Mouse (Mus musculus): Measurements from ENCODE around the gene Clec4a3.
A peak's percentile ranks its signal among the peaks of the same experiment; 100 is the strongest.
"Not testable (repeated sequence)": the region's sequence is repeated elsewhere in the genome, so short reads cannot be mapped to it uniquely, and the experiment has no call there.

Gene Clec4a3

DNA sequence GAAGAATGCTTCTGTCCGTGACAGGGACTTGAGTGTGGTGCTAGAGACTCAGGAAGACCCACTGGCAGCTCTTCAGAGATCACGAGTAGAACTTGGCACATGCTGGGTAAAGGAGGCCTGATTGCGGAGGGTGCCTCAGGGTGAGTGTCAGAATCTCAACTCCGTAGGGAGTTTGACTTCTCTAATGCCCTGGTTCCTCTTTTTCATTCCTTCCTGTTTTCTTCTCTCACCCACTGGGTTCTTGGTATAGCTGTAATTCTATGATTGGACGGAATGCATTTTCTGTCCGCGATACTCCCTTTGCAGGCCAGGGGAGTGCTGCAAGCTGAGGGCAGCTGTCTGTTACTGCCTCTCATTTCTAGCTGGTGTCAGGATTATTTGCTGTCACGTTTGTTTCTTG lies at the start of gene Clec4a3:
TSS of gene Clec4a3 (plus strand) at position 115 of the 400 bp plus-strand sequence.
- DNase-seq (ENCODE audit: low read depth, low spot score), result peak; percentile 60
- H3K36me3 ChIP-seq (ENCODE audit: control insufficient read depth, insufficient read depth, low read length, poor library complexity, severe bottlenecking), result no peaks in the 10 kb centered on the region
- H3K27me3 ChIP-seq (ENCODE audit: control insufficient read depth, insufficient read depth, low read length, poor library complexity, severe bottlenecking), result no peaks in the 10 kb centered on the region

DNA sequence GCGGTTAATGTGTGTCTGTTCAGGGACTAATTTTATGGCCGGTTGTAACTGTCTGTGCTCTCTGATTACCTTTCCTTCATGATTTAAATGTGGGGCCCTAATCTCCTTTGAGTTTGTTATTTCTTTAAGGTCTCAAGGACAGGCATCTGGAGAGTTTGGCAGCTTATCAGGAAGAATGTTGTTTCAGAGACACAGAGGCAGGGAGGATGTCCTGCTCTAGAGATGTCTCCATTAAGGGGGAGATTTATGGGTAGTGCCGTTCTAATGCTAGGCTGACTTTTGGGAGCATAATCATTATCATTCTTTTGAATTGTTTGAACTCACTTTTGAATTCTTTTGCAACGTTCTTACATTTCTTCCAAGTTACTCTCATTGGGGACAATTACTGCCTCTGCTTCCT lies 32.4 kb upstream of the Clec4a3 start:
- H3K27me3 ChIP-seq (ENCODE audit: control insufficient read depth, insufficient read depth, low read length, poor library complexity, severe bottlenecking), result no peaks in the 10 kb centered on the region
- no peaks in the 10 kb centered on the region for H3K36me3 ChIP-seq (ENCODE audit: control insufficient read depth, insufficient read depth, low read length, poor library complexity, severe bottlenecking)
- DNase-seq (ENCODE audit: low read depth, low spot score), result no peak

DNA sequence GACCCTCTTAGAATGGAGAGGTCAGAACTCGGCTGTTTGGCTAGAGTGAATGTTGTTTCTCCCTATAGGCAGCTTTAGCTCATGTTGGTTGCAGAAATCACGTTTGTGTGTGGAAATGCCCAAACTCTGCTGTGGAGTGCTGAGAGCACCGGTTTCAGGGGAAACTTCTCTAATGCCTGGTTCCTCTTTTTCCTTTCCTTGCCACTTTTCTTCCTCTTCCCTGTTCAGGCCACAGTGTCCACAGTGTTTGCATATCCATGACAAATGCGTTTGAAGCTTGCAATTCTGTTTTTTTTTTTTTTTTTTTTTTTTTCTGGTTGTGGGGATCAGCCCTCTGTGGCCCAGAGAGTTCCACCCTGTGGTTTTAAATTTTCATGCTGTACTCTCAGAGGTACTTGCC lies 30.9 kb upstream of the Clec4a3 start, which contains the start of gene Clec4a1:
TSS of gene Clec4a1 (plus strand) at position 398 of the 400 bp plus-strand sequence.
- Histone ChIP-seq H3K27me3 (ENCODE audit: control insufficient read depth, insufficient read depth, low read length, poor library complexity, severe bottlenecking) (no peaks in the 10 kb centered on the region), H3K36me3 (ENCODE audit: control insufficient read depth, insufficient read depth, low read length, poor library complexity, severe bottlenecking) (no peaks in the 10 kb centered on the region)
- peak; percentile 25 for DNase-seq (ENCODE audit: low read depth, low spot score)

DNA sequence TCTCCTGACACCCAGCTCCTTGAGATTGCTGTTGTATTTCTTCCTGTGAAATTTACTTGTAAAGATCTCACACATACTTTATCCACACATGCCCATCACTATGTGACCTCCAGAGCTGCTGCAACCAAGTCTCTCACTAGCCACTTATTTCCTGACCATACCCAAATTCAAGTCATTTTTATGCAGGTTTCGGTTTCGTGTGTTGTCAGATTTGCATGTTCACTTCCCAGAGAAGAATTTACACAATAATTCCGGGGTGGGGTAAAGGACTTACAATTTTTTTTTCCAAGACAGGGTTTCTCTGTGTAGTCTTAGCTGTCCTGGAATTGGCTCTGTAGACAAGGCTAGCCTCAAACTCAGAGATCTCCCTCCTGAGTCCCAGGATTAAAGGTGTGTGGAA lies 17.5 kb upstream of the Clec4a3 start:
- Histone ChIP-seq H3K27me3 (ENCODE audit: control insufficient read depth, insufficient read depth, low read length, poor library complexity, severe bottlenecking) (no peaks in the 10 kb centered on the region), H3K36me3 (ENCODE audit: control insufficient read depth, insufficient read depth, low read length, poor library complexity, severe bottlenecking) (no peaks in the 10 kb centered on the region)
- DNase-seq (ENCODE audit: low read depth, low spot score), result peak; percentile 15

DNA sequence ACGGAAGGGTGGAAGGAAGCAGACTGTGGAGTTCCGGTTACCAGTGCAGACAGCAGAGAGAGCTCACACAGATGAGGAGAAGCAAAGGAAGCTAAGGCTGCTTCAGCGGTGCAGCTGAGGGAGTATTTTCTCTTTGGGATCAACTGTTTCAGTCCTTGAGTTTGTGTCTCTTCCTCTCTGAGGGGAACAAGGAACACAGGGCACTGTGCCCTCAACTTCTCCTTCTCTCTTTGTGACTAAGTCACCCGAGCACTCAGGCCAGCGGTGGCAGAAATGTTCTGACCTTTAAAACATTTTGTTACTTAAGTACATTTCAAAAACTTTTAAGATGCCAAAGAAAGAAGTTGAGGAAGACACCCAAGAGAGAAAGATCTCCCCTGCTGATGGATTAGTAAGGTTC lies 12.7 kb upstream of the Clec4a3 start:
- DNase-seq (ENCODE audit: low read depth, low spot score), result no peak
- H3K27me3 ChIP-seq (ENCODE audit: control insufficient read depth, insufficient read depth, low read length, poor library complexity, severe bottlenecking), result no peaks in the 10 kb centered on the region; the same call in 1 of the 2 replicates
- H3K36me3 ChIP-seq (ENCODE audit: control insufficient read depth, insufficient read depth, low read length, poor library complexity, severe bottlenecking), result no peaks in the 10 kb centered on the region

DNA sequence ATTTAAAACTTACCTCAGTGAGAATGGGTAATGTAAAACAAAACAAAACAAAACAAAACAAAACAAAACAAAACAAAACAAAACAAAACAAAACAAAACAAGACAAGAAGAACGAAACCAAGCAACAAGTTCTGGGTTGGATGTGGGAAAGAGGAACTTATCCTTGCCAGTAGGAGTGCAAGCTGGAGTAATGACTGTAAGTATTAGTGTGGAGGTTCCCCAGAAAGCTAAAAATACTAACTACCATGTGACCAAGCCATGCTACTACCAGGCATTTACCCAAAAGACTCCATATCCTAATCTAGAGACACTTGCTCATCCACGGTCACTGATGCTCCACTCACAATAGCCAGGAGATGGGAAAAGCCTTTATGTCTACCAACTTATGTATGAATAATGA lies 5.6 kb upstream of the Clec4a3 start:
- Histone ChIP-seq H3K36me3 (ENCODE audit: control insufficient read depth, insufficient read depth, low read length, poor library complexity, severe bottlenecking) (no peaks in the 10 kb centered on the region), H3K27me3 (ENCODE audit: control insufficient read depth, insufficient read depth, low read length, poor library complexity, severe bottlenecking) (no peaks in the 10 kb centered on the region; the same call in 1 of the 2 replicates)
- no peak for DNase-seq (ENCODE audit: low read depth, low spot score)

DNA sequence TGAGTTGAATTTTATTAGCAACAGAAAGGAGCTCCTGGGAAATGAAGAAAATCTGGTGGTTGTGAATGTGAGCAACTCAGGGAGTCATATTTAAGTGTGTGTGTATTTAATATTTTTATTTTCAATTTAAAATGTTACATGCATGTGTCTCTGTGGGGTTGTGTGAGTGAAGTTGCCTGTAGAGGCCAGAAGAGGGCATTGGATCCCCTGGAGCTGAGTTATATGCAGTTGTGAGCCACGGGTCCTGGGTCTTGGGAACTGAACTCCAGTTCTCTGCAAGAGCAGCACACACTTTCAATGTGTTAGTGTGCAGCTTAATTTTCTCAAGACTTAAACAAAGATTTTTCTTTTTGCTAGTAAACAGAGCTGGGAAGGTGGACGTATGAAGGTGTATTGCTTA lies 12.2 kb downstream of the Clec4a3 start:
- Histone ChIP-seq H3K27me3 (ENCODE audit: control insufficient read depth, insufficient read depth, low read length, poor library complexity, severe bottlenecking) (no peaks in the 10 kb centered on the region), H3K36me3 (ENCODE audit: control insufficient read depth, insufficient read depth, low read length, poor library complexity, severe bottlenecking) (no peaks in the 10 kb centered on the region)
- no peak for DNase-seq (ENCODE audit: low read depth, low spot score)

DNA sequence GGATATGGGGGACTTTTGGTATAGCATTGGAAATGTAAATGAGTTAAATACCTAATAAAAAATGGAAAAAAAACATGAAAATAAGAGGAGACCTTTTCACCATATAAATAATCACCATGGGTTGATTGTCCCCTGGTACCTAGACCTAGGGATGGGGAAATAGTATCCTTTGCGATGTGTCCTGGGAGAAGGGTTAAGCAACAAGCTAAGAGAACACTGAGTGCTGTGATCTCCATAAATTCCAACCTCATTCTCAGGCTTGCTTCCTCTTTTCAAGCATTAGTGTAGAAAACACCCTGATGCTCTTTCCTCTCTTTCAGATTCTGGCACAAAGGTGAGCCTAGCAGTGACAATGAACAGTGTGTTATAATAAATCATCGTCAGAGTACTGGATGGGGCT lies 16.7 kb downstream of the Clec4a3 start:
- no peaks in the 10 kb centered on the region for H3K27me3 ChIP-seq (ENCODE audit: control insufficient read depth, insufficient read depth, low read length, poor library complexity, severe bottlenecking)
- no peak for DNase-seq (ENCODE audit: low read depth, low spot score)
- no peaks in the 10 kb centered on the region for H3K36me3 ChIP-seq (ENCODE audit: control insufficient read depth, insufficient read depth, low read length, poor library complexity, severe bottlenecking)

DNA sequence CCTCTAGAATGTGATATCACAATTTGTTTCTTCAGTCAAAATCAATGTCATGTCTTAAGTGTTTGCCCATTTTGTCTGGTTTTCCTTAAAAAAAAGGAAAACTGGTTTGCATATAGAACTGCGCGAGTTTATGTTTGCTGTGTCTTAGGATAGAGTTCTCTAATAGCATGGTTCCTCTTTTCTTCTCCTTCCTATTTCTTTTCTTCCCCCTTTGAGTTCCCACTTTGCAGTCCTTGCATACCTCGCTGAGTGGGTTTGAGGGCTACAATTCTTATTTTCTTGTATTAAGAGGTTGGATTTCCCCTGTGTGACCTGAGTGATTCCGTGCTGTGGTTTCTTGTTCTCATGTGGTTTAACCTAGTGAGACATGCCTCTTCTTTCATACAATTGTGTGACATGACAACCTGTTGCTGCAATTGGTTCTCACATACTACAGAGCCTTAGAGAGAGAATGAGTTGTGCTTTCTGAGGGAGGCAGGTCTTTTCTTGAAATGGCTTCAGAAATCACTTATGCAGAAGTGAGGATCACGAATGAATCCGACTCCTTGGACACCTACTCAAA lies 37.6 kb downstream of the Clec4a3 start, which contains the start of gene Clec4a4:
TSS of gene Clec4a4 (plus strand) at position 492 of the 562 bp plus-strand sequence.
- no peaks in the 10 kb centered on the region for H3K27me3 ChIP-seq (ENCODE audit: control insufficient read depth, insufficient read depth, low read length, poor library complexity, severe bottlenecking)
- no peaks in the 10 kb centered on the region for H3K36me3 ChIP-seq (ENCODE audit: control insufficient read depth, insufficient read depth, low read length, poor library complexity, severe bottlenecking)
- no peak for DNase-seq (ENCODE audit: low read depth, low spot score)

DNA sequence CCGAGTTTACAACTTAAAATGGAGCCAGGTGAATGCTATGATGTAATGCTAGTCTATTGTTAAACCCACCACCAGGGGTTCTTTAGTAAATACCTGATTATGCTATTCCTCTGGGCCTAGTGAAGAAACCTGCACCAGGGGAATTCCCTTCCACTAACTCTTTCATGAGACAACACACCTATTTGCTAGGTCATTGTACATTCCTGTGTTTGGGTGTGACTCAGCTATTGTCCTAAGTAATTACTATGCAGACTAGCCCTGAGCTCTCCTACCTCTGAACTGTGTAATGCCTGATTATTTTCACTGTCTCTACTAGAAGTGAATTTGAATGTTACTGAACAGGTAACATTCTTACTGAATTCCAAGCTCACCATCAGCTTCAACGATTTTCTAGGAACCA lies 52.4 kb downstream of the Clec4a3 start:
- DNase-seq (ENCODE audit: low read depth, low spot score); H3K27me3 ChIP-seq (ENCODE audit: control insufficient read depth, insufficient read depth, low read length, poor library complexity, severe bottlenecking): not testable (repeated sequence)

DNA sequence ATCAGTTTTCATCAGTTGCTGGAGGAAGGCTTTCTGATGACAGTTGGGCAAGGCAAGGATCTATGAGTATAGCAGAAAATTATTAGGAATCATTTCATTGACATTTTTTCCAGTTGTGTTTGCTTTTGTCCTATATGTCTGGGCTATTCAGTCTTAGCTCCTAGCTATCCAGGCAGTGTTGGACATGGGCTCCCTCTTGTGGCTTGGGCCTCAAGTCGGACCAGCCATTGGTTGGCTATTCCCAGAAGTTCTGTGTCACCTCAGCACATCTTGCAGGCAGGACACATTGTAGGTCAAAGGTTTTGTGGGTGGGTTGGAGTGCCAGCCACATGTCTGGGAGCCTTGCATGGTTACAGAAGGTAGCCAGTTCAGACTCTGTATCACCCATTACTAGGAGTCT lies 53.3 kb downstream of the Clec4a3 start:
- no peaks in the 10 kb centered on the region; the same call in 1 of the 2 replicates for H3K27me3 ChIP-seq (ENCODE audit: control insufficient read depth, insufficient read depth, low read length, poor library complexity, severe bottlenecking)
- DNase-seq (ENCODE audit: low read depth, low spot score), result peak; percentile 19
- no peaks in the 10 kb centered on the region for H3K36me3 ChIP-seq (ENCODE audit: control insufficient read depth, insufficient read depth, low read length, poor library complexity, severe bottlenecking)

More for the DNA sequence above, 52.4 kb downstream of the Clec4a3 start:
- H3K36me3 ChIP-seq (ENCODE audit: control insufficient read depth, insufficient read depth, low read length, poor library complexity, severe bottlenecking), result not testable (repeated sequence)
